Mouse (Mus musculus) CH12.LX (cell line): ENCODE results near the gene Cct2. TPM values are rescaled to one million over a fixed set of nuclear protein-coding genes. Genes with fewer than 3 reads are reported as not detected.
A peak's percentile ranks its signal among the peaks of the same experiment; 100 is the strongest.
"Not testable (repeated sequence)": the region's sequence is repeated elsewhere in the genome, so short reads cannot be mapped to it uniquely, and the experiment has no call there.

Experiments used
- DNase-seq: peaks from one replicate; pipeline ENCODE4 v3.0.0-alpha.2; 2013; ENCODE audit errors: extremely low read depth
- H3K27ac ChIP-seq: 2 replicates; pipeline ENCODE4 v1.5.1; 2012; ENCODE audit warnings: low read depth, mild to moderate bottlenecking, control low read depth, moderate library complexity; ENCODE audit not compliant: insufficient read depth
- H3K27me3 ChIP-seq: replicated peaks from 2 replicates; pipeline ENCODE3; 2012; ENCODE audit warnings: inconsistent platforms
- H3K36me3 ChIP-seq, 2 experiments: replicated peaks in 1 of 2; 2 replicates each; pipeline versions ENCODE3 to v1.6.1; 2012; ENCODE audit warnings: inconsistent platforms in 1 of 2, low read length in 1 of 2, mild to moderate bottlenecking in 1 of 2, mixed read lengths in 1 of 2, moderate library complexity in 1 of 2; ENCODE audit not compliant: control insufficient read depth in 1 of 2, insufficient read depth in 1 of 2
- H3K4me1 ChIP-seq, 2 experiments: 2 replicates each; pipeline ENCODE4 v1.6.1; 2012; ENCODE audit warnings: inconsistent platforms in 1 of 2, moderate library complexity in 1 of 2; ENCODE audit not compliant: insufficient read depth in 2 of 2, control insufficient read depth in 1 of 2
- H3K4me2 ChIP-seq: 2 replicates; pipeline ENCODE4 v1.6.1; 2012; ENCODE audit warnings: low read depth, mild to moderate bottlenecking, control low read depth; ENCODE audit not compliant: poor library complexity, insufficient read depth, severe bottlenecking
- H3K4me3 ChIP-seq, 3 experiments: fragments of 150-350 bp in 1 of 3; sonication (generic) in 1 of 3; replicated peaks in 1 of 3; 2 replicates each; pipeline versions ENCODE3 to v1.5.1; 2011 to 2012; ENCODE audit warnings: low read depth in 2 of 3, low read length in 2 of 3, mild to moderate bottlenecking in 2 of 3, moderate library complexity in 2 of 3, control low read depth in 1 of 3, improper control_type of control experiment in 1 of 3, inconsistent platforms in 1 of 3, mixed read lengths in 1 of 3; ENCODE audit not compliant: poor library complexity in 1 of 3
- H3K79me2 ChIP-seq: replicated peaks from 2 replicates; pipeline ENCODE4 v1.6.1; 2012; ENCODE audit warnings: mild to moderate bottlenecking, moderate library complexity; ENCODE audit not compliant: control insufficient read depth, poor library complexity, insufficient read depth, severe bottlenecking; ENCODE audit errors: extremely low read depth
- H3K9ac ChIP-seq: 2 replicates; pipeline ENCODE4 v1.6.1; 2012; ENCODE audit warnings: low read depth, mild to moderate bottlenecking, control low read depth, moderate library complexity; ENCODE audit not compliant: insufficient read depth
- H3K9me3 ChIP-seq: replicated peaks from 2 replicates; pipeline ENCODE3; 2012; ENCODE audit warnings: low read length, inconsistent platforms, mixed read lengths
- BHLHE40 ChIP-seq: IDR thresholded peaks from 2 replicates; pipeline ENCODE4 v1.6.1; 2011; ENCODE audit warnings: mild to moderate bottlenecking, low read depth, low read length, improper control_type of control experiment
- CTCF ChIP-seq, 2 experiments: IDR thresholded peaks in 1 of 2; conservative IDR thresholded peaks in 1 of 2; 2 replicates each; pipeline ENCODE4 v1.5.1; 2011 to 2012; ENCODE audit warnings: low read depth in 2 of 2, low read length in 2 of 2, improper control_type of control experiment in 1 of 2, inconsistent platforms in 1 of 2, mild to moderate bottlenecking in 1 of 2, moderate library complexity in 1 of 2
- E2F4 ChIP-seq: IDR thresholded peaks from 2 replicates; pipeline ENCODE4 v1.6.1; 2011; ENCODE audit warnings: low read depth, low read length, improper control_type of control experiment; ENCODE audit not compliant: insufficient replicate concordance
- GABPA ChIP-seq: IDR thresholded peaks from 2 replicates; pipeline ENCODE4 v1.6.1; 2012; ENCODE audit warnings: low read depth, low read length, improper control_type of control experiment, inconsistent platforms; ENCODE audit not compliant: insufficient replicate concordance
- HCFC1 ChIP-seq: IDR thresholded peaks from 2 replicates; pipeline ENCODE4 v1.6.1; 2012; ENCODE audit warnings: low read depth, mild to moderate bottlenecking, inconsistent platforms, low read length, improper control_type of control experiment
- JUN ChIP-seq: IDR thresholded peaks from 2 replicates; pipeline ENCODE4 v1.6.1; 2011; ENCODE audit warnings: low read depth, mild to moderate bottlenecking, low read length, improper control_type of control experiment, moderate library complexity; ENCODE audit not compliant: insufficient read depth
- JUND ChIP-seq: conservative IDR thresholded peaks from 2 replicates; pipeline ENCODE4 v1.6.1; 2011; ENCODE audit warnings: low read depth, low read length, improper control_type of control experiment
- KAT2A ChIP-seq: IDR thresholded peaks from 2 replicates; pipeline ENCODE4 v1.6.1; 2012; ENCODE audit warnings: low read length, improper control_type of control experiment, inconsistent platforms; ENCODE audit not compliant: insufficient replicate concordance
- MAZ ChIP-seq: IDR thresholded peaks from 2 replicates; pipeline ENCODE4 v1.6.1; 2012; ENCODE audit warnings: low read depth, mild to moderate bottlenecking, inconsistent platforms, low read length, improper control_type of control experiment, moderate library complexity
- MEF2A ChIP-seq: IDR thresholded peaks from 2 replicates; pipeline ENCODE4 v1.6.1; 2014; ENCODE audit warnings: low read depth, mild to moderate bottlenecking, inconsistent platforms, low read length, improper control_type of control experiment, borderline replicate concordance
- MYC ChIP-seq: IDR thresholded peaks from 2 replicates; pipeline ENCODE4 v1.6.1; 2011; ENCODE audit warnings: low read depth, mild to moderate bottlenecking, improper control_type of control experiment, low read length
- NRF1 ChIP-seq: IDR thresholded peaks from 2 replicates; pipeline ENCODE4 v1.6.1; 2014; ENCODE audit warnings: low read depth, mild to moderate bottlenecking, inconsistent platforms, low read length, improper control_type of control experiment, moderate library complexity
- POLR2A ChIP-seq: IDR thresholded peaks from 2 replicates; pipeline ENCODE4 v1.6.1; 2011; ENCODE audit warnings: low read depth, mild to moderate bottlenecking, improper control_type of control experiment, low read length
- RAD21 ChIP-seq: IDR thresholded peaks from 2 replicates; pipeline ENCODE4 v1.6.1; 2011; ENCODE audit warnings: low read depth, mild to moderate bottlenecking, low read length, improper control_type of control experiment, moderate library complexity
- RCOR1 ChIP-seq: conservative IDR thresholded peaks from 2 replicates; pipeline ENCODE4 v1.6.1; 2012; ENCODE audit warnings: low read depth, mild to moderate bottlenecking, inconsistent platforms, low read length, improper control_type of control experiment
- SMC3 ChIP-seq: IDR thresholded peaks from 2 replicates; pipeline ENCODE4 v1.6.1; 2011; ENCODE audit warnings: low read depth, low read length, improper control_type of control experiment
- TBP ChIP-seq: conservative IDR thresholded peaks from 2 replicates; pipeline ENCODE4 v1.6.1; 2011; ENCODE audit warnings: low read depth, low read length, improper control_type of control experiment
- USF2 ChIP-seq: conservative IDR thresholded peaks from 2 replicates; pipeline ENCODE4 v1.6.1; 2011; ENCODE audit warnings: low read depth, low read length, improper control_type of control experiment
- ZC3H11A ChIP-seq: IDR thresholded peaks from 2 replicates; pipeline ENCODE4 v1.6.1; 2012; ENCODE audit warnings: low read depth, mild to moderate bottlenecking, inconsistent platforms, low read length, improper control_type of control experiment
- ZKSCAN1 ChIP-seq: IDR thresholded peaks from 2 replicates; pipeline ENCODE4 v1.6.1; 2012; ENCODE audit warnings: low read depth, inconsistent platforms, low read length, improper control_type of control experiment, borderline replicate concordance
- ZMIZ1 ChIP-seq: IDR thresholded peaks from 2 replicates; pipeline ENCODE4 v1.6.1; 2012; ENCODE audit warnings: low read depth, mild to moderate bottlenecking, inconsistent platforms, low read length, improper control_type of control experiment
- ZNF384 ChIP-seq: IDR thresholded peaks from 2 replicates; pipeline ENCODE4 v1.6.1; 2012; ENCODE audit warnings: low read depth, low read length, improper control_type of control experiment, inconsistent platforms
- dilution Hi-C: fragments of 300-500 bp; cut with MboI; formaldehyde crosslinking; loops from 2 replicates; pipeline ENCODE4 v1.14.3; 2020; ENCODE audit warnings: low sequenced_read_pairs; ENCODE audit not compliant: extremely low pct_unique_long_range_greater_than_20kb, extremely low pct_ligation_motif_present
- in situ Hi-C: fragments of 300-500 bp; cut with MboI; formaldehyde crosslinking; loops from 3 replicates; pipeline ENCODE4 v1.14.3; 2019; ENCODE audit warnings: low sequenced_read_pairs, low pct_ligation_motif_present, low pct_unique_long_range_greater_than_20kb, mixed read lengths
- polyA plus RNA-seq: library from polyadenylated mRNA; unstranded; fragments of >175 nt; gene quantifications from 2 replicates; pipeline ENCODE4 v1.2.1, GENCODE M21; 2012; ENCODE audit warnings: low read depth; ENCODE audit not compliant: insufficient read length
- total RNA-seq, 2 experiments: library from RNA; depleted of rRNA; stranded (reverse); fragments of 300-350 nt in 1 of 2; fragments of >200 nt in 1 of 2; gene quantifications; 2 replicates each; pipeline ENCODE4 v1.2.3; 2012 to 2014

The Cct2 gene
- total and polyA plus RNA-seq, 3 experiments: 448 to 901 (median 889) TPM

DNA sequence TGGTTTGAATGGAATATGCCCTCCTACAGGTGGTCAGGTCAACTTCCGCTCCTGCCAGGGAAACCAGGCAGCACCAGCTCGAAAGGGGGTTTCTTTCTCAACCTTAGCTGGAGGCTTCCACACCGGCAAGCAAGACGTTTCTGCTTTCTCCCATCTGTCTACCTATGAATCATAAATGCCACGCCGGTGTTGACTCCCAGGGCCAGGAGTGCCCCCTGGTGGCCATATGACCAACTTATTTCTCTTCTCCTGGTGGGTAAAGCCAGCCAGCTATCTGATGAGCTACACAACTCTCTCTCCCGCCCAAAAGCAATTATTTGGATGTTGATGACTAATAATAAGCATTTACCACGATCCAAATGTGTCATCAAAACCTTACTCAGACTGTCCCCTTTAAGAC is 29.8 kb downstream of the Cct2 start (continued):
- no peak for TF ChIP-seq RCOR1
- TF ChIP-seq JUN: peak; percentile 44; the same call in 1 of the 2 replicates
- peak; percentile 37; the same call in 1 of the 2 replicates for TF ChIP-seq ZC3H11A
- no peak for TF ChIP-seq KAT2A
- TF ChIP-seq BHLHE40: no peak

DNA sequence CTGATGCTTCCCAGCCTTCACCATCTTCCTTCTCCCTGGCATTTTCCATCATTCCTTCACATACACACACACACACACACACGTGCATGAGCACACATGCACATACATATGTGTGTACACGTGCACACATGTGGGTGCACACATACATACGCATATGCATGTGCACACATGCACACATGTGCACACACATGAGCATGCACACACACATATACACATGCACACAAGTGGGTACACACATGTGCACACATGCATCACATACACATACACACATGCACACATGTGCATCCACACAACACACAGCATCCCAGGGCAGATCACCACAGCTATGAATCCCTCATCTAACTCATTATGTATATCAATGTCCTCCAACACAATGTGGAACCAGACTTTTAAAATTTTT is 32.5 kb downstream of the Cct2 start:
- Histone ChIP-seq H3K9me3 (no peaks in the 10 kb centered on the region), H3K79me2 (no peaks in the 10 kb centered on the region), H3K27me3 (peaks cover 12% of the 10 kb centered on the region), H3K36me3 (no peaks in the 10 kb centered on the region), H3K4me2 (no peak overlapping the region), H3K4me3 (peak overlapping the region in 1 of 3 experiments; percentile 2), H3K4me1 (peaks cover 2% of the 10 kb centered on the region in 2 experiments; a peak in 1 of 4 replicates), H3K27ac (no peak overlapping the region), H3K9ac (no peak overlapping the region)
- TF ChIP-seq JUND (no peak), ZKSCAN1 (no peak), E2F4 (no peak), USF2 (no peak), GABPA (no peak), MAZ (no peak), SMC3 (no peak), MYC (no peak), ZMIZ1 (no peak), KAT2A (no peak), POLR2A (no peak)
- no peak for DNase-seq
- dilution Hi-C loops (no loop called here), in situ Hi-C loops (loop anchor here (10.0 to 25.0 kb wide), 2 partner anchors 56 to 694 kb away; partner anchors contain the start of gene Gm10271)

DNA sequence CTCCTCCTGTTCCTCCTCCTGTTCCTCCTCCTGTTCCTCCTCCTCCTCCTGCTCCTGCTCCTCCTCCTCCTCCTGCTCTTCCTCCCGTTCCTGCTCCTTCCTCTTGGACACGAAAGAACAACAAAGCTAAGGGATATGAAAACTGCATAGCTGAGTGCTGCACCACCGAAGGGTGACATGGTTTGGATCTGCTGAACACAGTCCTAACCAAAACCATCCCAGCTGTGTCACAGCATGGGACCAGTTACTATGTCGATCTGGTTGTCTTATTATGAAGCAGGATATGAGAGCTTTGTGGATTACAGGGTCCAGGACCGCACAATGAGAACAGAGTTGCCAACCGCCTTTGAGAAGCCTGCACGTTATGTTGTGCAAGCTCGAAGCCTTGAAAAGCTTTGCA is 37.4 kb downstream of the Cct2 start:
- no peak for TF ChIP-seq TBP
- TF ChIP-seq JUN: no peak
- TF ChIP-seq CTCF (conservative IDR thresholded peaks at IDR 0.05 in 1 of 2, IDR thresholded peaks at IDR 0.05 in 1 of 2; ENCODE audit: low read depth in 2 of 2, low read length in 2 of 2): no peak
- no peak for TF ChIP-seq HCFC1
- no peak for TF ChIP-seq MEF2A
- no peak for TF ChIP-seq RAD21
- TF ChIP-seq NRF1: no peak
- no peak for TF ChIP-seq USF2
- TF ChIP-seq ZMIZ1: no peak
- no peak for TF ChIP-seq ZNF384
- TF ChIP-seq ZC3H11A: no peak
- TF ChIP-seq MAZ: no peak
- TF ChIP-seq JUND: no peak
- TF ChIP-seq E2F4: no peak
- no peak for TF ChIP-seq BHLHE40
- dilution Hi-C loops: no loop called here
- no peak overlapping the region for H3K4me2 ChIP-seq

DNA sequence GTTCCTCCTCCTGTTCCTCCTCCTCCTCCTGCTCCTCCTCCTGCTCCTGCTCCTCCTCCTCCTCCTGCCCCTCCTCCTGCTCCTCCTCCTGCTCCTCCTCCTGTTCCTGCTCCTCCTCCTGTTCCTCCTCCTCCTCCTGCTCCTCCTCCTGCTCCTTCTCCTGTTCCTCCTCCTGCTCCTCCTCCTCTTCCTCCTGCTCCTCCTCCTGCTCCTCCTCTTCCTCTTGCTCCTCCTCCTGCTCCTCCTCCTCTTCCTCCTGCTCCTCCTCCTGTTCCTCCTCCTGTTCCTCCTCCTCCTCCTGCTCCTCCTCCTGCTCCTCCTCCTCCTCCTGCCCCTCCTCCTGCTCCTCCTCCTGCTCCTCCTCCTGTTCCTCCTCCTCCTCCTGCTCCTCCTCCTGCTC is 37.8 kb downstream of the Cct2 start:
- H3K9me3 ChIP-seq, H3K4me2 ChIP-seq, DNase-seq, H3K9ac ChIP-seq, H3K36me3 ChIP-seq, dilution Hi-C loops, H3K4me3 ChIP-seq, H3K4me1 ChIP-seq, H3K79me2 ChIP-seq, H3K27ac ChIP-seq: not testable (repeated sequence)
- in situ Hi-C loops: loop anchor here (25.0 kb wide), 1 partner anchor 688 kb away; no protein-coding TSS in a partner anchor
- peaks cover 16% of the 10 kb centered on the region for H3K27me3 ChIP-seq

More for the DNA sequence above, 37.4 kb downstream of the Cct2 start:
- Histone ChIP-seq H3K36me3 (no peaks in the 10 kb centered on the region), H3K4me1 (peaks cover 0 to 10% of the 10 kb centered on the region in 2 experiments; a peak in 2 of 4 replicates), H3K27me3 (peaks cover 16% of the 10 kb centered on the region), H3K9ac (no peak overlapping the region), H3K4me3 (no peak overlapping the region), H3K79me2 (no peaks in the 10 kb centered on the region), H3K9me3 (no peaks in the 10 kb centered on the region), H3K27ac (no peak overlapping the region)
- no peak for DNase-seq
- in situ Hi-C loops: loop anchor here (25.0 kb wide), 1 partner anchor 689 kb away; no protein-coding TSS in a partner anchor
